Mouse (Mus musculus): ENCODE measurements around the gene Ifi27.

- TF ChIP-seq CTCF (conservative IDR thresholded peaks at IDR 0.05; ENCODE audit: low read length) (no peak), NANOG (IDR thresholded peaks at IDR 0.05; ENCODE audit: borderline replicate concordance, low read length) (no peak), POU5F1 (IDR thresholded peaks at IDR 0.05; ENCODE audit: borderline replicate concordance, low read length) (no peak)
These were observed 53.7 kb downstream of the Ifi27 start for GRCm38 (mm10) chr12:103487750-103488149.

All from E14TG2a.4 (cell line).